Mouse (Mus musculus): Measurements from ENCODE around the gene Mterf1b. TPM values are rescaled to one million over a fixed set of nuclear protein-coding genes. Genes with fewer than 3 reads are reported as not detected.
"Not testable (repeated sequence)": the region's sequence is repeated elsewhere in the genome, so short reads cannot be mapped to it uniquely, and the experiment has no call there.

Mterf1b gene
- polyA plus RNA-seq, 1 experiment from 2014 or later: 3.9 TPM

DNA sequence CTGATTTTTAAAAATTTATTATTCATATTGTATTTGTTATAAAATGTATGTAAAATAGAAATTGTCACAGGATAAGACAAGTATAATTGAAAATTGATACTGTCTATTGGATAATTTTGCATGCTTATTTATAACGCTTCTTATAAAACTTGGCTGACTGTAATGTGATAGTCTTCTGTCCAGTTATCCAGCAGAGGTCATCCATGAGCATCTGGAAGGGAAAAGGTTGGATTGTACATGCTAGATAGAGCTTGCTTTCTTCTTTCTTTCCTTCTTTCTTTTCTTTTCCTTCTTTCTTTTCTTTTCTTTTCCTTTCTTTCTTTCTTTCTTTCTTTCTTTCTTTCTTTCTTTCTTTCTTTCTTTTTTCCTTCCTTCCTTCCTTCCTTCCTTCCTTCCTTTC is 2.0 kb downstream of the Mterf1b start:
- H3K9me3 ChIP-seq (replicated peaks): no peaks in the 10 kb centered on the region
- H3K27me3 ChIP-seq: no peaks in the 10 kb centered on the region
- H3K9ac ChIP-seq: no peak overlapping the region
- no peak for ATAC-seq (ENCODE audit: insufficient number of reproducible peaks, low FRiP score, low TSS enrichment, low read depth)
- WGBS: 53% methylated on average over 1 of the region's 1 CpGs
- H3K27ac ChIP-seq (replicated peaks): no peak overlapping the region
- no peaks in the 10 kb centered on the region; the same call in 1 of the 2 replicates for H3K4me1 ChIP-seq
- no peak overlapping the region for H3K4me3 ChIP-seq (replicated peaks)
- H3K36me3 ChIP-seq: no peaks in the 10 kb centered on the region
- no peak overlapping the region for H3K4me2 ChIP-seq (replicated peaks)

DNA sequence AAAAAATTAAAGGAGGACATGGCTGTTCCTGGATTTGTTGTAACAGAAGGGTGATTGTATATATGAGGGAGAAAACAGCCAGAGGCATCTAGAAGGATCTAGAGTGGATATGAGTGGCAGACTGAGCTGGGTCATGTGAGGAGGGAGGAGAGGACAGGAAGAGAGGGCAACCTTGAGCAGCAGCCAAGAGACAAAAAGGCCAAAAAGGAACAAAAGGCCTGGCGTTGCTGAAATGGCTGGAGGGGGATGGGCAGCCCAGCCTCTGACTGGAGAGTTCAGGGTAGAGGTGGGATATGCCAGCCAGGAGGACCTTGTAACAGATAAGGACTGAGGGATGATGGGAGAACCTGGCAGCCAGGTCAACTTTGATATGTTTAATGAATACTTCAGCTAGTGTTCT is 2.9 kb downstream of the Mterf1b start:
- Histone ChIP-seq H3K9ac (no peak overlapping the region), H3K4me1 (no peaks in the 10 kb centered on the region; the same call in 1 of the 2 replicates), H3K4me2 (replicated peaks) (no peak overlapping the region), H3K9me3 (replicated peaks) (no peaks in the 10 kb centered on the region), H3K4me3 (replicated peaks) (no peak overlapping the region), H3K27ac (replicated peaks) (no peak overlapping the region), H3K27me3 (no peaks in the 10 kb centered on the region), H3K36me3 (no peaks in the 10 kb centered on the region)
- ATAC-seq (ENCODE audit: insufficient number of reproducible peaks, low FRiP score, low TSS enrichment, low read depth): no peak
- WGBS: 72% methylated on average over 1 of the region's 1 CpGs

DNA sequence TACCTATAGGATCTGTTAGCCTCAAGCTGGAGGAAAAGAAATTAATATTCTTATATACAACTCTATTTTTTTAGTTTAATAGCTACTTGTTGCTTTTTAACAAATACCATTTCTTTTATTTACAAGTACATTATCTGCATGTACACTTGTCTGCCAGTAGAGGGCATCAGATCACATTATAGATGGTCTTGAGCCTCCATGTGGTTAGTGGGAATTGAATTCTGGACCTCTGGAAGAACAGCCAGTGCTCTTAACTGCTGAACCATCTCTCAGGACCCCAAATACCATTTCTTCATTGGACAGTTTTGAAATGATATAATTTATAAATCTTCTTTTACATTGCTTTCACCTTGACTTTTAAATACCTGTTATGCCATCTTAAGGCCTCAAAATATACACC is 9.2 kb downstream of the Mterf1b start:
- Histone ChIP-seq H3K4me3 (replicated peaks) (no peak overlapping the region), H3K4me1 (no peaks in the 10 kb centered on the region), H3K27me3 (no peaks in the 10 kb centered on the region), H3K27ac (replicated peaks) (no peak overlapping the region), H3K9ac (no peak overlapping the region), H3K9me3 (replicated peaks) (no peaks in the 10 kb centered on the region), H3K36me3 (no peaks in the 10 kb centered on the region), H3K4me2 (replicated peaks) (no peak overlapping the region)
- ATAC-seq (ENCODE audit: insufficient number of reproducible peaks, low FRiP score, low TSS enrichment, low read depth): no peak

DNA sequence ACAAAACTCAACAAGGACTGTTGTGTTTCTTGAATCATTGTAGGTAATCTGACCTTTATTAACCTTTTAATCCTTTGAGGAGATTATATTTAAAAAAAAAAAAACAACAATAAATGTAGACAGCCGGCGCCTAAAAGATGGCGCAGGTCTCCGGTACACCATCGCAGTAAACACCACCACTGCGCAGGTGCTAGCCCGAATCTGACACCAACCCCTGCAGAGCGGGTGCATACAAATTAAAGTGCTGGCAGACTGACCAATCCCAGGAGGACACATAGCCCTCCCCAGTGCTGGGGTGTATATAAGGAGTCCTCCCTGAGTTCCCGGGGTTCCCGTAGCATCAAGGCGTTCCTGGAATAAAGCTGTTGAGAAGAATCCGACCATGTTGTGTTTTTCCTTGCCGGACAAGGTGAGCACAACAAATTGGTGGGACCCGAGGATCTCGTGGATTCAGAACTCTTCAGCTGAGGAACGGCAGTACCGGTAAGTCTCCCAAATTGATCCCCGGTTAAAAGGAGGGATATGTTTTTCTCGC is 10.2 kb downstream of the Mterf1b start:
- H3K27me3 ChIP-seq; H3K9me3 ChIP-seq (replicated peaks); H3K9ac ChIP-seq; H3K4me3 ChIP-seq (replicated peaks); H3K4me1 ChIP-seq; H3K27ac ChIP-seq (replicated peaks); H3K4me2 ChIP-seq (replicated peaks); ATAC-seq (ENCODE audit: insufficient number of reproducible peaks, low FRiP score, low TSS enrichment, low read depth); H3K36me3 ChIP-seq: not testable (repeated sequence)
- WGBS: 94% methylated on average over 19 of the region's 19 CpGs

DNA sequence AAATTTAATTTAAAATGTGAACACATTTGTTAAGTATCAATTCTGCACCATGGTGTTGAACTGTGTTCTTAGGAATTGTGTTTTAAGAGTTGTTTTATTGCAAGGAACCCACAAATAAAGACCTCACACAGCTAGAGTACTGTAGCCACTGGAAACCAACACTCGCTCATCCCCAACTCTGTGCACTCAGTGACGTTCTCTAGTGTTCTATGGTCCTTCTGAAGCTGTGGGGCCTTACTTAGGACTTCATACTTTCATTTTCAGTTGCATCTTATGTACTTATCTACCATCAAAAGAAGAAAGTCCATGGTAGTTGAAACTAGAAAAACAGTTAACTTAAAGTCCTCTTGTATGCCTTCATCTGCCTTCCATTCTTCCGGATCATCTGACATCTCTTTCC is 17.9 kb downstream of the Mterf1b start:
- not testable (repeated sequence) for H3K4me2 ChIP-seq (replicated peaks); H3K27ac ChIP-seq (replicated peaks); H3K36me3 ChIP-seq; H3K4me1 ChIP-seq; H3K27me3 ChIP-seq; H3K4me3 ChIP-seq (replicated peaks); H3K9ac ChIP-seq; ATAC-seq (ENCODE audit: insufficient number of reproducible peaks, low FRiP score, low TSS enrichment, low read depth); H3K9me3 ChIP-seq (replicated peaks)
- WGBS: 91% methylated on average over 3 of the region's 3 CpGs

DNA sequence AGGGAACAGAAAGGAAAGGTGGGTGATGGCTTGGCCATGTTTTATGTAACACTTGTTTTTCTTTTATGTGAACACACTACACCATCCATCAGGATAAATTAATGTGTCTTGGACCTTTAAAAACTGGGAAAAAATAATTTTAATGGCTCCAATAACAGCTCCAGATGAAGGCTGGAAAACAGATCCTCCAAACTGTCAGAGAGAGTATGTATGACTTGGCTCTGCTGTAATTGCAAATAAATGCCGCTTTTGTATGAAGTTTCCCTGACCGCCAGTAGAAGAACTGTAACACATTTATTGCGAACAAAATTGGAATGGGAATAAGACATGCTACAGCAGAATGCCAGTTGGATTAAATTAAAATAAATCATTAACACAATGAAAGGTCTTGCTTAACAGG is 29.1 kb downstream of the Mterf1b start:
- ATAC-seq (ENCODE audit: insufficient number of reproducible peaks, low FRiP score, low TSS enrichment, low read depth): no peak
- H3K9ac ChIP-seq: no peak overlapping the region

DNA sequence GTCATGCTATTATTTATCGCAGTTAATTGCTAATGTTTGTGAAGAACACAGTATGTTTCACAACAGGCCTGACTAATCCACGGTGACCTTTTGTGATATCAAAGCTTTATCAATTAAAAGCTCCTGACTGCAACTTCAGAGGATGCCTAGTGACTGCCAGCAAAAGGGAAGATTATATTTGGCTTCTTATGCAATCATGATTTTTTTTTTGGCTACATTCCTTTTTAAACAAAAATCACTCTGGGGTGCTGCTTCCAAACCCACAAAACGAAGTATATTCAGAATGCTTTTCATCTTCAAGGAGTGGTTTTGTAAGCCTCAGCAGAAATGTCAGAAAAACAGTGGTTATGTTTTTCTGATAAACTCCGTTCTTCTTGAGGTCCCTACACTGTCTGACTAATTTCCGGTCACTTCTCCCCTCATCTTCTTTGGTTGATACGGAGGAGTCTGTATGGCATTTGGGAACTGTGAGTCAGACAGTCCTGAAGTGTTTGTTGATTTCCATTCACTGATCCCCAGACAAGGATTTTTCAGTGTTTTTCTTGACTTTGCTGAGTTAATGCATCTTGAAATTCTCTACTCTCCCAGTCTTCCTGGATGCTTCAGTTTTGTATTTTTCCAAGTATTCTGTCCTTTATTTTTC is 29.9 kb downstream of the Mterf1b start:
- no peak overlapping the region for H3K9ac ChIP-seq
- no peak overlapping the region for H3K4me3 ChIP-seq (replicated peaks)
- WGBS: 63% methylated on average over 6 of the region's 6 CpGs
- H3K36me3 ChIP-seq: no peaks in the 10 kb centered on the region
- 0 out of 2 replicates have a peak overlapping the region, but pooled peaks have one; percentile 28 for H3K27ac ChIP-seq (replicated peaks)
- no peak for ATAC-seq (ENCODE audit: insufficient number of reproducible peaks, low FRiP score, low TSS enrichment, low read depth)
- H3K4me2 ChIP-seq (replicated peaks): no peak overlapping the region
- H3K4me1 ChIP-seq: no peaks in the 10 kb centered on the region
- no peaks in the 10 kb centered on the region for H3K9me3 ChIP-seq (replicated peaks)
- no peaks in the 10 kb centered on the region for H3K27me3 ChIP-seq

More for the DNA sequence above, 29.1 kb downstream of the Mterf1b start:
- Histone ChIP-seq H3K27ac (replicated peaks) (no peak overlapping the region), H3K36me3 (no peaks in the 10 kb centered on the region), H3K4me1 (no peaks in the 10 kb centered on the region), H3K4me3 (replicated peaks) (no peak overlapping the region), H3K9me3 (replicated peaks) (no peaks in the 10 kb centered on the region), H3K4me2 (replicated peaks) (no peak overlapping the region), H3K27me3 (no peaks in the 10 kb centered on the region)
- 56% methylated on average over 3 of the region's 3 CpGs for whole genome bisulfite sequencing

DNA sequence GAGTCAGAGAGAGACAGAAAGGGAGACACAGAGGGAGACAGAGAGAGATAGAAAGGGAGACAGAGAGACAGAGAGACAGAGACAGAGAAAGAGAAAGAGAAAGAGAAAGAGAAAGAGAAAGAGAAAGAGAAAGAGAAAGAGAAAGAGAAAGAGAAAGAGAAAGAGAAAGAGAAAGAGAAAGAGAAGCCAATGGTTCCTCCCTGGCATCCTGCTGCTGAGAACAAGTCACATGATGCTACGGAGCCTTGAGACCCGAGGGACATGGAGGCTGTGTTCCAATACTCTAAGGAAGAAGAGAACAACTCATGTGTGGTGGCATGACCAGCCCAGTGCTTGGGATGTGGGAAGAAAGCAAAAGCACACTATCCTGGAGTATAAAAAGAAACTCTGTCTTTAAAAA is 40.0 kb downstream of the Mterf1b start:
- no peaks in the 10 kb centered on the region for H3K4me1 ChIP-seq
- no peak overlapping the region for H3K27ac ChIP-seq (replicated peaks)
- H3K4me3 ChIP-seq (replicated peaks): no peak overlapping the region
- ATAC-seq (ENCODE audit: insufficient number of reproducible peaks, low FRiP score, low TSS enrichment, low read depth): no peak
- WGBS: 74% methylated on average over 2 of the region's 2 CpGs
- no peaks in the 10 kb centered on the region for H3K36me3 ChIP-seq
- H3K4me2 ChIP-seq (replicated peaks): no peak overlapping the region
- H3K9ac ChIP-seq: no peak overlapping the region
- no peaks in the 10 kb centered on the region for H3K27me3 ChIP-seq
- no peaks in the 10 kb centered on the region for H3K9me3 ChIP-seq (replicated peaks)

DNA sequence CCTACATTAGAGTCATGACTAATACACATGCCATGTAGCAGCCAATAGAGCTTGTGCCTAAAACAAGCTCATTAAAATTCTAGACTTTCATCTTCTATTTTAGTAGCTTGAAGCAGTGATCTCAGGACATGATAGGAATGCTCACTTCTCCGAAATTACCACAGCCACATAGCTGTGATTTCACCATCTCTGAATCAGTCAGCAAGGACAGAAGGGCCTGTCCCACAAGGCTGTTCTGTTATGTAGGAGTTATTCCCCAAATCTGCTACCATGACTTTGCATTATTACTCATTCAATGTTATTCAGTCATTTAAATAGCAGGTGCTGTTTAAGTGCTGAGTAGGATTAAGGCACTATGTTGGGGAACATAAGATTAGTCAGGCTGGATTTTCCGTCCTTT is 42.3 kb downstream of the Mterf1b start:
- Histone ChIP-seq H3K9me3 (replicated peaks) (no peaks in the 10 kb centered on the region), H3K4me1 (no peaks in the 10 kb centered on the region), H3K27me3 (no peaks in the 10 kb centered on the region), H3K4me2 (replicated peaks) (no peak overlapping the region), H3K36me3 (no peaks in the 10 kb centered on the region), H3K9ac (no peak overlapping the region), H3K4me3 (replicated peaks) (no peak overlapping the region), H3K27ac (replicated peaks) (no peak overlapping the region)
- no peak for ATAC-seq (ENCODE audit: insufficient number of reproducible peaks, low FRiP score, low TSS enrichment, low read depth)
- 64% methylated on average over 2 of the region's 2 CpGs for WGBS

DNA sequence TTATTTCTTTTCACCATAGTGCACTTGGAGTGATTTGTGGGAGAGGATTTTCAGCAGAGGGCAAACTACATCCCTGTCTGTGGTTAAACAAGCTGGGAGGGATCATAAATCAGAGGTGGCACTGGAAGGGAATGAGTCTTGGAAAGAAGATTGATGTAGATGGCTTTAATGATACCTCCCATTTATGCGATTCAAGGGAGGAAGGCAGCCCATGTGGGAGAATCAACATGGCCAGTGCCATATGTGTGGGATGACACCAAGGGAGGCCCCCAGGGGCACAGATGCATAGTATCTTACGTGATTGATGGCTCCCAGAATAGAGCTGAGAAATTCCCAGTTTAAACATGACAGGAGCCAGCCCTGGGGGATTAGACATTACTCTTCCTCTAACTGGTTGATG is 48.0 kb downstream of the Mterf1b start:
- no peaks in the 10 kb centered on the region for H3K4me1 ChIP-seq
- no peak overlapping the region for H3K9ac ChIP-seq
- no peaks in the 10 kb centered on the region for H3K9me3 ChIP-seq (replicated peaks)
- no peak for ATAC-seq (ENCODE audit: insufficient number of reproducible peaks, low FRiP score, low TSS enrichment, low read depth)
- no peaks in the 10 kb centered on the region for H3K36me3 ChIP-seq
- H3K27ac ChIP-seq (replicated peaks): no peak overlapping the region
- no peak overlapping the region for H3K4me2 ChIP-seq (replicated peaks)
- no peaks in the 10 kb centered on the region for H3K27me3 ChIP-seq
- 70% methylated on average over 2 of the region's 2 CpGs for WGBS
- no peak overlapping the region for H3K4me3 ChIP-seq (replicated peaks)

DNA sequence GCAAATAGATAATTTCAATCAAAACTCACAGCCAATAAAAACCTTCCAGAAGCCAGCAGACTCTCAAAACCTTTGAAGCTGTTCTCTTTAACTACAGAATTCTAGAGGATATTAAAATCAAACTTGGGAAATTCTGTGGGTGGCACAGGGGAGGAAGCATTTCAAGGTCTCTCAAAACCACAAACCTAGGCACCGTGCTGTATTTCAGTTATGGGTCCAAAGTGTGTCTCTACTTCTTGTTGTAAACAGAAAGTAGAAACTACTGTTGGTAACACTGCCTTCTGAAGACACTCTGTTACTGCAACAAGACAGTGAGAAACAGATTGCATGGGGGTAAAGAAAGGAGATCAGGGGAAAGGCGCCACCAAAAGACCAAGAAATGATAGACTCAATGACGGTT is 52.8 kb downstream of the Mterf1b start:
- H3K9me3 ChIP-seq (replicated peaks): no peaks in the 10 kb centered on the region
- ATAC-seq (ENCODE audit: insufficient number of reproducible peaks, low FRiP score, low TSS enrichment, low read depth): no peak

DNA sequence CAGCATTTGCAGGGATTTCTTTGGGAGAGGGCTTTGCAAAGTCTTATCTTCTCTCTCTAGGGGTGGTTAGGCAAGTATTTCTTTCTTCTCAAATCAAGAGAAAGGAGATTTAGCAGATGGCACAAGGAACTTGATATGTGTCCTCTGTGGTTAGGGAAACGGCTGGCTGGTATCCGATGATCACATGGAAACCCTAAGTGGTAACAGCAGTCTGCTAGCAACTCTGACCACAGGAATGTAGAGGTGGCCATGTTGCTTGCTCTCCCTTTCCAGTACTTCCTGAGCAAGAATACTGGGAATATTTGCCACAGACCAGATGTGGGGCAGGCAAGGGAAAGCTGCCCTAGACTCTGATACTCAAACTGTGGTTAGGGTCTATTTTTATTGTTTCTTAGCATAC is 53.9 kb downstream of the Mterf1b start:
- Histone ChIP-seq H3K9me3 (replicated peaks) (no peaks in the 10 kb centered on the region), H3K4me1 (no peaks in the 10 kb centered on the region)

More for the DNA sequence above, 52.8 kb downstream of the Mterf1b start:
- Histone ChIP-seq H3K27ac (replicated peaks) (no peak overlapping the region), H3K4me1 (no peaks in the 10 kb centered on the region), H3K36me3 (no peaks in the 10 kb centered on the region), H3K9ac (no peak overlapping the region), H3K27me3 (no peaks in the 10 kb centered on the region), H3K4me3 (replicated peaks) (no peak overlapping the region), H3K4me2 (replicated peaks) (no peak overlapping the region)
- WGBS: 56% methylated on average over 3 of the region's 3 CpGs

More for the DNA sequence above, 53.9 kb downstream of the Mterf1b start:
- Histone ChIP-seq H3K9ac (no peak overlapping the region), H3K27me3 (no peaks in the 10 kb centered on the region), H3K4me2 (replicated peaks) (no peak overlapping the region), H3K27ac (replicated peaks) (no peak overlapping the region), H3K36me3 (no peaks in the 10 kb centered on the region), H3K4me3 (replicated peaks) (no peak overlapping the region)
- 11% methylated on average over 2 of the region's 2 CpGs for WGBS
- ATAC-seq (ENCODE audit: insufficient number of reproducible peaks, low FRiP score, low TSS enrichment, low read depth): peak; percentile 76

Measured in embryonic facial prominence, embryonic 15.5 days (tissue).